Mouse (Mus musculus) lung, adult 2 months (tissue): ENCODE results near the gene Emb.

Experiments used
- CTCF ChIP-seq: fragments of 200-500 bp; IDR thresholded peaks from 2 replicates; pipeline ENCODE4 v1.5.1; 2011; ENCODE audit warnings: mild to moderate bottlenecking, low read length, control low read depth; ENCODE audit not compliant: insufficient read depth
- POLR2A ChIP-seq: fragments of 200-500 bp; IDR thresholded peaks from 2 replicates; pipeline ENCODE4 v1.6.1; 2011; ENCODE audit warnings: low read depth, mild to moderate bottlenecking, control low read depth, low read length, borderline replicate concordance; ENCODE audit errors: extremely low read depth

DNA sequence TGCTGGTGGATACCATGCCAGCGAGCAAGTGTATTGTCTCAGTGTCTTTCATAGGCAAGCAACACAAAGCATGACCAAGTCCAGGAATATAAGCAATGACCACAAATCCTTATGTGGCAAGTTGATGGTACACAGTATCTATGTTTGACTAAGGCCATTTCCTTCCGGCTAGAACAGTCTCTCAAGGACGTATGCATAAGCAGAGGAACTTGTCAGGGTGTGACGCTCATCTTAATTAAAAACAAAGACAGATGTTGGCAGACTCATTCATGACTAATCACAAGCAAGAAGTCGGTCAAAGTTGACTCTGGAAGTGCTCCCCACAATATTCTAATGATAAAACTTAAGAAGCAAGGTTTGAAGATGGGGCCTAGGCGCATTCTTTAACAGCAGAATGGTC, 25.0 kb upstream of the Emb start:
- TF ChIP-seq CTCF (no peak), POLR2A (no peak)
